Mouse (Mus musculus): ENCODE measurements around the gene Coro2b. TPM values are rescaled to one million over a fixed set of nuclear protein-coding genes. Genes with fewer than 3 reads are reported as not detected.
A peak's percentile ranks its signal among the peaks of the same experiment; 100 is the strongest.

The Coro2b gene
- polyA plus RNA-seq, 1 experiment from 2014 or later = 6.3 TPM

- Histone ChIP-seq H3K27me3 (ENCODE audit: insufficient read depth, poor library complexity, severe bottlenecking) (no peaks in the 10 kb centered on the region), H3K36me3 (no peaks in the 10 kb centered on the region), H3K4me1 (peaks cover 28% of the 10 kb centered on the region), H3K9me3 (no peaks in the 10 kb centered on the region), H3K27ac (0 out of 2 replicates have a peak overlapping the region, but pooled peaks have one; percentile 7), H3K4me3 (no peak overlapping the region)
- no peak for DNase-seq (ENCODE audit: low spot score)
- 85% methylated on average over 9 of the region's 9 CpGs for WGBS
Observed at GRCm38 (mm10) chr9:62480149-62480548, 56.7 kb downstream of the Coro2b start.

DNA sequence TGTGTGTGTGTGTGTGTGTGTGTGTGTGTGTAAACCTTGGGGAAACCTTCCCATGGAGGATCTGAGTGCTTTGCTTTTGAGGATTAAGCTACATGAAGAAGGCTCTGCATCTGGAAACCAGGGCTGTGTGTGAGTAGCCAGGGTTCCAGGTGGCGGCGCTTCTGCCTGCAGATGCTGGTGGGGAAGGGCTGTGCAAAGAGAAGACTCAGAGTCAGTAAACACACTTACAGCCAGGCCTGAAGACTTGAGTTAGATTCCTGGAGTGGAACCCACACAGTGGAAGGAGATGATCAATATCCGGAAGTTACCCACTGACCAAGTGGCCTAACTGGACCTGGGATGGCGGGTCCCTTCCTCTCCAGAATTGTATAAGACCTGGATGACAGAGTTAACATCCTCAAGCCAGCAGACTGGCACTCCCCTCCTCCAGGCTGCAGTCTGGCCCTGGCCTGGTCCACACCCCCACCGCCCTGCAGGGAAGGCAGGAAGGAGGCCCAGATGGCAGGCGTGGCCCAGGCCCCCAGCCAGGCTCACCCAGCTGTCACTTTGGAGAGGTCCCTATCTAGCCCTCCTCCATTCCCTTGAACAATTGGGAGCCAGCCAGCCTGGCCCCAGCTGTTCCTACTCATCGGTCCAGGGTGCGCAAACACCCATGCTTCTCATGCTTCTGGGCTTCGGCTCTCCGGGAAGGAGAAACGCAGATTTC is 59.9 kb downstream of the Coro2b start:
- DNase-seq (ENCODE audit: low spot score) = no peak
- no peaks in the 10 kb centered on the region for H3K9me3 ChIP-seq
- 0 out of 2 replicates have a peak overlapping the region, but pooled peaks have one; percentile 36 for H3K27ac ChIP-seq

DNA sequence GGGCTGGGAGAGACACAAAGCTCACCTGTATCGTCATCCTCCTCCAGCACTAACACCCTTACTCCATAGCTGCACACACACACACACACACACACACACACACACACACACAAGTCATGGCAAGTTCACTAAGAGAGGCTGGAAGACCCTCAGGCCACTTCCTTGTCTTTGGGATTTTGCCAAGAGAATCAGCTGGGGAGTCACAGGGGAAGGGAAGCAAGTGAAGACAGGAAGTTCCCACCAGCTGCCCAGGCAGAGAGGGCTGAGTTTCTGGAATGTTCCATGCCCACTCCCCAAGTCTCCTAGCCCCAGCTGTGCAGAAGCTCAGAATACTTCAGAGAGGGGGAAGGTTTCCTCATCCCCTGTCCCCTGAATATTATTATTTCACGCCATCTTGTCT is 62.6 kb downstream of the Coro2b start:
- Histone ChIP-seq H3K4me1 (peaks cover 23% of the 10 kb centered on the region), H3K27ac (no peak overlapping the region), H3K36me3 (no peaks in the 10 kb centered on the region), H3K9me3 (no peaks in the 10 kb centered on the region), H3K27me3 (ENCODE audit: insufficient read depth, poor library complexity, severe bottlenecking) (no peaks in the 10 kb centered on the region), H3K4me3 (no peak overlapping the region)
- WGBS = 80% methylated on average over 2 of the region's 2 CpGs
- DNase-seq (ENCODE audit: low spot score) = no peak

More for the DNA sequence above, 59.9 kb downstream of the Coro2b start:
- no peak overlapping the region for H3K4me3 ChIP-seq
- no peaks in the 10 kb centered on the region for H3K27me3 ChIP-seq (ENCODE audit: insufficient read depth, poor library complexity, severe bottlenecking)
- 57% methylated on average over 11 of the region's 11 CpGs for WGBS
- no peaks in the 10 kb centered on the region for H3K36me3 ChIP-seq
- peaks cover 26% of the 10 kb centered on the region for H3K4me1 ChIP-seq

DNA sequence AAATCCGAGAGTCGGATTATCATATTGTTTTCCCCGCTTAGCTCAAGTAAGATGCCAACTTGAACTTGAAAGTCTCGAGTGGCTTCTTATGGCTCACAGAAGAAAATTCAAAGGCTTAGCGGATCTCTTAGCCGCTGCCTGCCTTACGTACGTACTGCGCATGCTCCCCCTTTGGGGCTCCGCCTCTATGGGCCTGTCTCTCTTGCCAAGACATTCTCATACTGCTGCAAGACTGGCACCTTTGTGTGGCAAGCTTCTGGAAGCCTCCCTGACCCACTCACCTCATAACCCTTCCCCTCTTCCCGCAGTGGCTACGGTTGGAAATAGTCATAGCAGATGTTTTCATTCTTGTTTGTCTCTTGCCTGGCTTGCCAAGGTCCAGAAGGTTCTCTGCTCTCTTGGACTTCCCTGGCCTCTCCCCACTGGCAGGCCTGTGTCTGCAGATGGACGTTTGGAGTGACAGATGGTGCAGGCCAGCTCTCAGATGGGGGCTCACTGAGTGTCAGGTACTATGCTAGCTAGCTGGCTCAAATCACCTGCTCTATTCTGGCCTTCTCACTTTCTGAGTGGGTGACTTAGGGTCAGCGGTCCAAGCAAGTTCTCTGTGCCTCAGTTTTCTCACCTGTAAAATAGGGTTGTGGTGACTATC is 65.2 kb downstream of the Coro2b start:
- Histone ChIP-seq H3K4me1 (peaks cover 22% of the 10 kb centered on the region), H3K36me3 (no peaks in the 10 kb centered on the region), H3K27me3 (ENCODE audit: insufficient read depth, poor library complexity, severe bottlenecking) (no peaks in the 10 kb centered on the region), H3K4me3 (no peak overlapping the region), H3K9me3 (no peaks in the 10 kb centered on the region), H3K27ac (no peak overlapping the region)
- DNase-seq (ENCODE audit: low spot score) = no peak
- 87% methylated on average over 14 of the region's 14 CpGs for WGBS

- Histone ChIP-seq H3K27me3 (ENCODE audit: insufficient read depth, poor library complexity, severe bottlenecking) (no peaks in the 10 kb centered on the region), H3K9me3 (no peaks in the 10 kb centered on the region), H3K36me3 (no peaks in the 10 kb centered on the region), H3K27ac (no peak overlapping the region), H3K4me1 (peaks cover 21% of the 10 kb centered on the region), H3K4me3 (no peak overlapping the region)
- WGBS = 90% methylated on average over 14 of the region's 14 CpGs
- no peak for DNase-seq (ENCODE audit: low spot score)
Observed at GRCm38 (mm10) chr9:62471041-62471440, 65.8 kb downstream of the Coro2b start.

GRCm38 (mm10) chr9:62470398-62470797 is 66.4 kb downstream of the Coro2b start:
- Histone ChIP-seq H3K27me3 (ENCODE audit: insufficient read depth, poor library complexity, severe bottlenecking) (no peaks in the 10 kb centered on the region), H3K9me3 (no peaks in the 10 kb centered on the region), H3K4me3 (no peak overlapping the region), H3K27ac (peak overlapping the region; percentile 19; the same call in 1 of the 2 replicates), H3K4me1 (peaks cover 26% of the 10 kb centered on the region), H3K36me3 (no peaks in the 10 kb centered on the region)
- no peak for DNase-seq (ENCODE audit: low spot score)
- WGBS = 34% methylated on average over 1 of the region's 1 CpGs

GRCm38 (mm10) chr9:62469696-62470095 is 67.1 kb downstream of the Coro2b start:
- Histone ChIP-seq H3K4me1 (peaks cover 26% of the 10 kb centered on the region), H3K27ac (no peak overlapping the region), H3K36me3 (no peaks in the 10 kb centered on the region), H3K4me3 (no peak overlapping the region), H3K27me3 (ENCODE audit: insufficient read depth, poor library complexity, severe bottlenecking) (no peaks in the 10 kb centered on the region), H3K9me3 (no peaks in the 10 kb centered on the region)
- WGBS = 86% methylated on average over 10 of the region's 10 CpGs
- no peak for DNase-seq (ENCODE audit: low spot score)

DNA sequence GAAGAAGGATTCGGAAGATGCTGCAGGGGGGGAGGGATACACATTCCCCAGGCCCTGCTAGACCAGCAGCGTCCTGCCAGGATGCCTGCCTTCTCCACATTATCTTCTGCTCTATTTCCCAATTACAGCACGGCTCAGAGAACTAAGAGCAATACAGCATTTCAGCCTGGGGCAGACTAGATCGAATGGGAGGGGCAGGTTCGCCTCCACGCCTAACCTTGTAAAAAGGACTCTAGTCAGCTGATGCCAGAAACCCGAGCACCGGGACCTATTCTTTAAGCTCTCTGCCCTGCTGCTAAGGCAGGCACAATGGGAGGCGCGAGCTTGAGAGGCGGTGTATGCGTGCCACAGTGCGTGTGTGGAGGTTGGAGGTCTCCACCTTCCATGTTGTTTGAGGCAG is 67.7 kb downstream of the Coro2b start:
- no peak overlapping the region for H3K27ac ChIP-seq
- DNase-seq (ENCODE audit: low spot score) = no peak

DNA sequence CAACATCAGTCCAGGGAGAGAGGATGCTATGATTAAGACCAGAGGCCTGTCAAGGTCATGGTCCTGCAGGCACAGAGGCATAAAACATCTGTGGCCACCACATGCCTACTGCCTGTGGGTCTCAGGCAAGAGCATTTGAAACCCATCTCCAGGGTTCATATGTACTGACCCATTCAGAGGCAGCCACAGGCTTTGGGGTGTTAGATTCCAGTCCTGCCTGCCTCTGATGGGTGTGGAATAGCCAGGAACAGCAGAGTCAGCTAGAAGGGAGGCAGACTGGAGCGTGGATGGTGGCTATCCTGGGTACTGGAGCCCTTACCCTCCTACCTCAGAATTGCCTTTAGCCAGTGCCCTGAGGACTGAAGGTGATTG is 69.4 kb downstream of the Coro2b start:
- H3K27me3 ChIP-seq (ENCODE audit: insufficient read depth, poor library complexity, severe bottlenecking) = no peaks in the 10 kb centered on the region
- no peaks in the 10 kb centered on the region for H3K9me3 ChIP-seq
- peak overlapping the region; percentile 54; the same call in 1 of the 2 replicates for H3K27ac ChIP-seq
- H3K36me3 ChIP-seq = no peaks in the 10 kb centered on the region
- H3K4me1 ChIP-seq = peaks cover 27% of the 10 kb centered on the region
- 83% methylated on average over 1 of the region's 1 CpGs for WGBS
- no peak for DNase-seq (ENCODE audit: low spot score)
- no peak overlapping the region for H3K4me3 ChIP-seq

More for the DNA sequence above, 67.7 kb downstream of the Coro2b start:
- H3K36me3 ChIP-seq = no peaks in the 10 kb centered on the region
- H3K9me3 ChIP-seq = no peaks in the 10 kb centered on the region
- WGBS = 62% methylated on average over 13 of the region's 13 CpGs
- no peak overlapping the region for H3K4me3 ChIP-seq
- peaks cover 26% of the 10 kb centered on the region for H3K4me1 ChIP-seq
- H3K27me3 ChIP-seq (ENCODE audit: insufficient read depth, poor library complexity, severe bottlenecking) = no peaks in the 10 kb centered on the region

- Histone ChIP-seq H3K27me3 (ENCODE audit: insufficient read depth, poor library complexity, severe bottlenecking) (no peaks in the 10 kb centered on the region), H3K4me1 (peaks cover 27% of the 10 kb centered on the region), H3K27ac (peak overlapping the region; percentile 54; the same call in 1 of the 2 replicates), H3K36me3 (no peaks in the 10 kb centered on the region), H3K9me3 (no peaks in the 10 kb centered on the region), H3K4me3 (no peak overlapping the region)
- 82% methylated on average over 11 of the region's 11 CpGs for WGBS
- DNase-seq (ENCODE audit: low spot score) = no peak
Observed at GRCm38 (mm10) chr9:62466742-62467412, 70.0 kb downstream of the Coro2b start.

DNA sequence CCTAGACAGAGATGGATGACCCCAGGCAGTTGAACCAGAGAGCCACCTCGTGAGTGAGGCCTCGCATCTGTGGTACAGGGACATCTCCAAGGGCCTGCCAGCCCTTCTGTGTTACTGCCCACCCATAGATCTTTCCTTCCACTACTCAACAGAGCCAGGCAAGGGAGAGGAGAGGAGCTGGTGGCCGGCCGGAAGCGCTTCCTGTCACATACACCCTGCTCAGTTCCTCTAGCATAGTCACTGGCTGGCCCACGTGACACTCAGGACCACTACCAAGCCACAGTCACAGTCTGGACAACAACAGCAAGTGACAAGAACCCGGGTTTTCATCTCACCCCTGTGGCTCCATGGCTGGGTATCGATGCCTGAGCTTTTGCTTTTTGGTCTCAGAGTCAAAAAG is 70.8 kb downstream of the Coro2b start:
- Histone ChIP-seq H3K36me3 (no peaks in the 10 kb centered on the region), H3K4me1 (peaks cover 30% of the 10 kb centered on the region), H3K27ac (peak overlapping the region; percentile 48; the same call in 1 of the 2 replicates), H3K9me3 (no peaks in the 10 kb centered on the region), H3K4me3 (no peak overlapping the region), H3K27me3 (ENCODE audit: insufficient read depth, poor library complexity, severe bottlenecking) (no peaks in the 10 kb centered on the region)
- DNase-seq (ENCODE audit: low spot score) = no peak
- WGBS = 73% methylated on average over 8 of the region's 8 CpGs

GRCm38 (mm10) chr9:62464727-62465126 is 72.1 kb downstream of the Coro2b start:
- H3K9me3 ChIP-seq = no peaks in the 10 kb centered on the region
- no peaks in the 10 kb centered on the region for H3K27me3 ChIP-seq (ENCODE audit: insufficient read depth, poor library complexity, severe bottlenecking)
- no peak overlapping the region for H3K27ac ChIP-seq
- DNase-seq (ENCODE audit: low spot score) = no peak
- peaks cover 28% of the 10 kb centered on the region for H3K4me1 ChIP-seq
- 78% methylated on average over 10 of the region's 10 CpGs for WGBS
- H3K4me3 ChIP-seq = no peak overlapping the region
- no peaks in the 10 kb centered on the region for H3K36me3 ChIP-seq

- H3K27ac ChIP-seq = 0 out of 2 replicates have a peak overlapping the region, but pooled peaks have one; percentile 37
- H3K9me3 ChIP-seq = no peaks in the 10 kb centered on the region
- peaks cover 24% of the 10 kb centered on the region for H3K4me1 ChIP-seq
- H3K4me3 ChIP-seq = no peak overlapping the region
- DNase-seq (ENCODE audit: low spot score) = no peak
- no peaks in the 10 kb centered on the region for H3K36me3 ChIP-seq
- no peaks in the 10 kb centered on the region for H3K27me3 ChIP-seq (ENCODE audit: insufficient read depth, poor library complexity, severe bottlenecking)
- WGBS = 76% methylated on average over 1 of the region's 1 CpGs
Observed at GRCm38 (mm10) chr9:62461766-62462165, 75.1 kb downstream of the Coro2b start.

Data from heart, embryonic 10.5 days (tissue).